Mouse (Mus musculus): ENCODE data around the gene Zfp712.

DNA sequence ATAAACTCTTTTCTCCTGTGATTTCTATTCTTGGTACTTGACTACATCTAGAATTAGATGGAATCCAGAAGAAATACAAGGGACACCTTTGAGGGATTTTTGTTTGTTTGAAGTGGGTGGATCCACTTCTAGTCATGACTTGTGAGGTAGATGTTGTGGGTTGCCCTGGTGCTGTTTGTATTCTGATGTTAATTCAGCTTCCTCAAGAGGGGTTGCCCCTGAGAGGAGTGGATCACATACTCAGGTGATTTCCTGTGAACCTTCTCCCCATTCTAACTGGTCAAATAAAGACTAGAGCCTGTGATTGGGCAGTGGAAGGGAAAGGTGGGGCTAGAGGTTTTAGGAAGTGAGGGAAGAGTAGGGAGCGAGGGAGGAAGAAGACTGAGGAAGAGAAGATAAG lies 21.0 kb upstream of the Zfp712 start:
- TF ChIP-seq CTCF (IDR thresholded peaks at IDR 0.05; ENCODE audit: low read depth, low read length) (no peak), GATA1 (IDR thresholded peaks at IDR 0.05; ENCODE audit: borderline replicate concordance, low read length) (no peak)
